Mouse (Mus musculus) lung, postnatal 0 days (tissue): Measurements from ENCODE around the gene Gm15737. TPM values are rescaled to one million over a fixed set of nuclear protein-coding genes. Genes with fewer than 3 reads are reported as not detected.

ENCODE experiments used
- ATAC-seq: fragments of 200-750 bp; cut with Nextera tagmentation; 2 replicates; pipeline ENCODE4 v1.8.0; 2017; ENCODE audit warnings: moderate library complexity
- DNase-seq: peaks from one replicate; pipeline ENCODE4 v3.0.0-alpha.2; 2016; ENCODE audit warnings: low spot score
- H3K27ac ChIP-seq: fragments of 300-500 bp; sonication (generic); 2 replicates; pipeline ENCODE4 v1.5.1; 2014; ENCODE audit warnings: antibody characterized with exemption, mild to moderate bottlenecking, low read length, mixed read lengths
- H3K27me3 ChIP-seq: fragments of 300-500 bp; sonication (generic); replicated peaks from 2 replicates; pipeline ENCODE4 v1.6.1; 2014; ENCODE audit warnings: low read length, mixed read lengths; ENCODE audit not compliant: insufficient read depth
- H3K36me3 ChIP-seq: fragments of 300-500 bp; sonication (generic); 2 replicates; pipeline ENCODE4 v1.6.1; 2014; ENCODE audit warnings: low read length, mixed read lengths; ENCODE audit not compliant: insufficient read depth
- H3K4me1 ChIP-seq: fragments of 300-500 bp; sonication (generic); 2 replicates; pipeline ENCODE4 v1.6.1; 2014; ENCODE audit warnings: antibody characterized with exemption, low read depth, low read length, mixed read lengths; ENCODE audit not compliant: insufficient read depth
- H3K4me2 ChIP-seq: fragments of 300-500 bp; sonication (generic); replicated peaks from 2 replicates; pipeline ENCODE4 v1.6.1; 2014; ENCODE audit warnings: low read depth, mild to moderate bottlenecking, low read length, moderate library complexity, mixed read lengths
- H3K4me3 ChIP-seq: fragments of 300-500 bp; sonication (generic); 2 replicates; pipeline ENCODE4 v1.5.1; 2014; ENCODE audit warnings: low read depth, low read length
- H3K9ac ChIP-seq: fragments of 300-500 bp; sonication (generic); replicated peaks from 2 replicates; pipeline ENCODE4 v1.6.1; 2014; ENCODE audit warnings: low read depth, mild to moderate bottlenecking
- H3K9me3 ChIP-seq: fragments of 300-500 bp; sonication (generic); 2 replicates; pipeline ENCODE4 v1.6.1; 2016; ENCODE audit warnings: low read length, mixed read lengths
- CTCF ChIP-seq: IDR thresholded peaks from 2 replicates; pipeline ENCODE4 v1.5.1; 2016; ENCODE audit warnings: antibody characterized with exemption, mild to moderate bottlenecking
- EP300 ChIP-seq: IDR thresholded peaks from 2 replicates; pipeline ENCODE4 v1.6.1; 2016; ENCODE audit warnings: antibody characterized with exemption, mild to moderate bottlenecking, control low read depth
- WGBS: fragments of 180-500 bp; shearing (Covaris S2); extraction: QIAGEN DNeasy Blood & Tissue Kit; methylation state at CpG from one replicate; pipeline ENCODE4 v1.1.7; 2014; 5-methylcytosine and 5-hydroxymethylcytosine counted together
- polyA plus RNA-seq: library from polyadenylated mRNA; unstranded; fragments of >200 nt; fragmentation: Nextera tagmentation; extraction: Ambion mirVana; gene quantifications from 2 replicates; pipeline ENCODE4 v1.2.1, GENCODE M21; 2015

Gene Gm15737
- polyA plus RNA-seq, 1 experiment from 2014 or later: 0.05 TPM

DNA sequence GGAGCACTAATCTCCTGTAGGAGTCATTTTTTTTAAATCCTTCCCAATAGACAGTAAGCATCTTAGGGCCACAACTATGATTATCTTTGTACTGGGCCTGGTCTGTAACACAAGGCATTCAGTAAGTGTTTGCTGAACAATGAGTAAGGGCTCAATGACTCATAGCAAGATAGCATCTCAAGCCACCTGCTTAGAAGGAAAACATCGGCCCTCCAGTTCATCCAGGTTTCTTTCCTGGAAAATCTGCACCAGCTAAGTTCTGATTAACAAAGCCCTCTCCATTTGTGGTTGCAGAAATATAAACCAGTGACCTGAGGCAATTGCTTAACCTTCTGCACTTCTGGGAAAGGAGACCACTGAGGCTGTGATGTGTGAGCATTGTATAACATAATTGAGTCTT lies 34.9 kb downstream of the Gm15737 start:
- Histone ChIP-seq H3K27ac (no peak overlapping the region), H3K36me3 (peaks cover 15% of the 10 kb centered on the region; the same call in 1 of the 2 replicates), H3K9ac (no peak overlapping the region), H3K4me1 (peaks cover 8% of the 10 kb centered on the region; the same call in 1 of the 2 replicates), H3K4me2 (no peak overlapping the region), H3K4me3 (no peak overlapping the region), H3K9me3 (no peaks in the 10 kb centered on the region), H3K27me3 (no peaks in the 10 kb centered on the region)
- 51% methylated on average over 1 of the region's 1 CpGs for WGBS
- ATAC-seq: peak; percentile 49; the same call in 1 of the 2 replicates
- DNase-seq: peak; percentile 41
- TF ChIP-seq CTCF (no peak), EP300 (no peak; the same call in 1 of the 2 replicates)

DNA sequence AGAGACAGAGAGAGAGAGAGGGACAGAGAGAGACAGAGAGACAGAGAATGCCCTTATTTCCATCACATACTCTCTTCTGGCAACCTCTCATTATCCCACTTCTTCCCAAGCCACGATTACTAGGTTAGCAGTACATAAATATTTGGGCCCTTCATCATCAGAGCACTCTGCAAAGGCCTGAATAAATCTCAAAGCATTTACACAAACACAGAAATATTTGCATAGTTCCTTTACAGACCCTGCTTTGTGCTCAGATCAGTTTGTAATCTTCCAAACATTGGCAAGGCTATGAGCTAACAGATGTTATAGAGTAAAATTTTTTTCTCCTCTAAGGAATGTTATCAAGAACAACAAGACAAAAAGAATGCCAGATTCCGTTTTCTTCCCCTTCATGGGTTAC lies 35.3 kb downstream of the Gm15737 start:
- ATAC-seq: no peak
- no peak overlapping the region for H3K27ac ChIP-seq

DNA sequence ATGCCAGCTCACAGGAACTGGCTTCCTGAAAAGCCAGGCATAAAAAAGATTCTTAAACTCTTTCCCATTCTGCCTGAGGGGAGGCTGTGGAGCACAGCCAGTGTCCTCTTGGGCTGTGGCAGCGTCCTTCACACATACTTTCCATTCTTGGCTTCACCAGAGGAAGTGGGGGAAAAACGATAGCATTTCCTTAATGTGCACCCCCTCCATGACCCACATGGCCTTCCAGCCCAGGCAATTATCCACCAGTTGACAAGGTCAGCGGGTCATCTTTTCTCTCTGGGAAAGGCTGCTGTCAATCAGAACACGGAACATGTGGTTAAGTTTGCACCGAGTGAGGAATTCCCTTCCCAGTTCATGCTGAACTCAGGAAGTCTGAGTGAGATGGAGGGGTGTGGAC lies 36.8 kb downstream of the Gm15737 start:
- 14% methylated on average over 5 of the region's 5 CpGs for WGBS
- Histone ChIP-seq H3K27me3 (no peaks in the 10 kb centered on the region), H3K36me3 (peaks cover 11% of the 10 kb centered on the region; the same call in 1 of the 2 replicates), H3K4me3 (no peak overlapping the region), H3K4me2 (no peak overlapping the region), H3K9ac (no peak overlapping the region), H3K9me3 (no peaks in the 10 kb centered on the region), H3K4me1 (peaks cover 8% of the 10 kb centered on the region; the same call in 1 of the 2 replicates), H3K27ac (no peak overlapping the region)
- peak; percentile 30 for DNase-seq
- TF ChIP-seq EP300: peak; percentile 38; the same call in 1 of the 2 replicates
- TF ChIP-seq CTCF: peak; percentile 51
- ATAC-seq: peak; percentile 41

More for the DNA sequence above, 35.3 kb downstream of the Gm15737 start:
- WGBS: 23% methylated on average over 2 of the region's 2 CpGs
- Histone ChIP-seq H3K4me3 (no peak overlapping the region), H3K9me3 (no peaks in the 10 kb centered on the region), H3K4me1 (peaks cover 8% of the 10 kb centered on the region; the same call in 1 of the 2 replicates), H3K4me2 (no peak overlapping the region), H3K27me3 (no peaks in the 10 kb centered on the region), H3K9ac (no peak overlapping the region), H3K36me3 (peaks cover 18% of the 10 kb centered on the region; the same call in 1 of the 2 replicates)
- DNase-seq: no peak
- TF ChIP-seq EP300 (no peak), CTCF (no peak)

DNA sequence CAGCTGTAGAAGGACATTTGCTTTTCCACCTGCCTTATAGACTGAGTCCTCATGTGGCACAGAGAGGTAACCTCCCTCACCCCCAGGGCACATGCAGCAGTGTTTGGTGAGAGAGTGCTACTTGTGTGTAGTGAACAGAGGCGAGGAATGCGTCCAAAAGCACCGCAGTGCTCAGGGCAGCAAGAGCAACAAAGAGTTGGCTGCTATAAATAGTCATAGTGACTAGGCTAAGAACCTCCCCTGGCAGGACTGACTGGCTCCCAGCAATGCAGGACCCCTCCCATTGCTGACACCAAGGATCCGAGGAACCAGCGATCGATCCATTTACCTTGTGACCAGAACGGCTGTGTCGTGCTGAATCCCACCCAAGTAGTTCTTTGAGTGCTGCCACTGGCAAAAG lies 40.2 kb downstream of the Gm15737 start:
- no peak for TF ChIP-seq EP300
- TF ChIP-seq CTCF: no peak
- Histone ChIP-seq H3K4me2 (no peak overlapping the region), H3K36me3 (0 out of 2 replicates have a peak, but pooled peaks cover 9% of the 10 kb centered on the region), H3K4me1 (peaks cover 8% of the 10 kb centered on the region; the same call in 1 of the 2 replicates), H3K4me3 (no peak overlapping the region), H3K9ac (no peak overlapping the region), H3K9me3 (no peaks in the 10 kb centered on the region), H3K27me3 (no peaks in the 10 kb centered on the region), H3K27ac (no peak overlapping the region)
- ATAC-seq: peak; percentile 76
- peak; percentile 71 for DNase-seq
- WGBS: 44% methylated on average over 8 of the region's 8 CpGs

DNA sequence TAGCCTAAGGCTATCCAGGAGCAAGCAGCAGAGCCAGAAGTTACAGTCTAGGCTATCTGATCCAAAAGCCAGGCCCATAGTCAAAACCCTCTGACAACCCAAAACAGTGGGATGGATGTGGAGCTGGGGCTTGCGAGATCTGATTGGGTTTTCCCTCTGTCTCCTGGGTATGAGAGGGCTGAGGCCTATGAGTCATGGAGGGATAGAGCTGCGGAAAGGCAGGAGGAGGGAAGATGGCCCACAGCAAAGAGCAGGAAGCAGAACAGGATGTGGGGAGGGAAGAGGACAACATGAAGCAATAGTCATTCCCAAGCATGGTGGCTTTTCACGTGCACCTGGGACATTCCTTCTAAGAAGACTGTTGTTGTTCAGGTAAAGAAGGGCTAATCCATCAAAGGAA lies 41.5 kb downstream of the Gm15737 start:
- H3K4me3 ChIP-seq: no peak overlapping the region
- H3K27me3 ChIP-seq: no peaks in the 10 kb centered on the region
- DNase-seq: no peak
- H3K4me1 ChIP-seq: peaks cover 8% of the 10 kb centered on the region; the same call in 1 of the 2 replicates
- no peak overlapping the region for H3K4me2 ChIP-seq
- ATAC-seq: no peak
- H3K9me3 ChIP-seq: no peaks in the 10 kb centered on the region
- H3K36me3 ChIP-seq: 0 out of 2 replicates have a peak, but pooled peaks cover 9% of the 10 kb centered on the region
- no peak overlapping the region for H3K9ac ChIP-seq
- no peak overlapping the region for H3K27ac ChIP-seq
- WGBS: 74% methylated on average over 3 of the region's 3 CpGs
- no peak for TF ChIP-seq EP300

DNA sequence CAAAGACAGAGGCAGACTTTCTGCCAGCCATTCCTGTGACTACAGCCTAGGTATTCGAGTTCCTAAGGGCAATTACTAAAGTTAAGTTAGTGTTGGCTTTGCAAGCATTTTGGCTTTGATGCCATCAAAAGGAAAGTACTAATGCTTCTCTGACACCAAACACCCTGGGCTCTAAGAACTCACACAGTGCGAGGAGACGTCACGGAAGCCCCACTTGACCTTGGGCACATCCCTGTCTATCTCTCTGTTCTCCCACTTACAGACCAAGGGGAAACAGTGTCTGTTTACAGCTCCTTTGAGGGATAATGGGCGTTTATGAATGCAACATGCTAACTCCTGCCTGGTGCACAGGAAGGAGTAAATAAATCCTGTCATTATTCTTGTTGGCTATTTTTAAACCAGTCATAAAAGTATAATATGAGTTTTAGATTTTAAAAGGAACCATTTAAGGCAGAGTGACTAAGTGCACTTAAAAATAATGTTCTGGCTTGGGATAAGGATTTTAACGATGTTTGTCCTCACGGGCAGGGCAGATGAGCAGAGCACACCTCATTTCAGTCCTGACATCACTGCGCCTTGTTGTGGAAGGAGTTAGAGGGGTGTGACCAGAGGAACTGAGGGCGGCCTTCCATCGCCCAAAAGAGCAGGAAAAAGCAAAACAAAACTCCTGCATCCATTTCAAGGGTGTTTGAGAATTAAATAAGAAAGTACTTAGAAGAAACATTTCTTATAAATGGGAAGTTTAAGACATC lies 52.0 kb downstream of the Gm15737 start:
- DNase-seq (no peak), ATAC-seq (peak; percentile 44; the same call in 1 of the 2 replicates)
- Histone ChIP-seq H3K4me2 (no peak overlapping the region), H3K27ac (0 out of 2 replicates have a peak overlapping the region, but pooled peaks have one; percentile 3), H3K9me3 (no peaks in the 10 kb centered on the region), H3K9ac (no peak overlapping the region), H3K27me3 (no peaks in the 10 kb centered on the region), H3K4me3 (no peak overlapping the region), H3K36me3 (no peaks in the 10 kb centered on the region), H3K4me1 (peaks cover 3% of the 10 kb centered on the region; the same call in 1 of the 2 replicates)
- TF ChIP-seq CTCF (no peak), EP300 (no peak)
- 40% methylated on average over 10 of the region's 10 CpGs for WGBS
